Mouse (Mus musculus) stomach, postnatal 0 days (tissue): ENCODE data around the gene Kcnd3. TPM values are rescaled to one million over a fixed set of nuclear protein-coding genes. Genes with fewer than 3 reads are reported as not detected.
A peak's percentile ranks its signal among the peaks of the same experiment; 100 is the strongest.

ENCODE experiments used
- ATAC-seq: fragments of 200-750 bp; cut with Nextera tagmentation; 2 replicates; pipeline ENCODE4 v1.8.0; 2017; ENCODE audit not compliant: low FRiP score, low TSS enrichment
- DNase-seq: peaks from one replicate; pipeline ENCODE4 v3.0.0-alpha.2; 2016; ENCODE audit warnings: low spot score
- H3K27ac ChIP-seq: fragments of 300-500 bp; sonication (generic); replicated peaks from 2 replicates; pipeline ENCODE4 v1.5.1; 2014; ENCODE audit warnings: mild to moderate bottlenecking, control low read depth
- H3K27me3 ChIP-seq: fragments of 300-500 bp; sonication (generic); 2 replicates; pipeline ENCODE4 v1.6.1; 2014; ENCODE audit warnings: low read length; ENCODE audit not compliant: control insufficient read depth, insufficient read depth
- H3K36me3 ChIP-seq: fragments of 300-500 bp; sonication (generic); 2 replicates; pipeline ENCODE4 v1.6.1; 2014; ENCODE audit warnings: low read length, mixed read lengths; ENCODE audit not compliant: control insufficient read depth, insufficient read depth
- H3K4me1 ChIP-seq: fragments of 300-500 bp; sonication (generic); replicated peaks from 2 replicates; pipeline ENCODE4 v1.6.1; 2014; ENCODE audit warnings: antibody characterized with exemption; ENCODE audit not compliant: control insufficient read depth, insufficient read depth
- H3K4me2 ChIP-seq: fragments of 300-500 bp; sonication (generic); replicated peaks from 2 replicates; pipeline ENCODE4 v1.6.1; 2014; ENCODE audit warnings: low read depth, mild to moderate bottlenecking, control low read depth, moderate library complexity
- H3K4me3 ChIP-seq: fragments of 300-500 bp; sonication (generic); 2 replicates; pipeline ENCODE4 v1.5.1; 2014; ENCODE audit warnings: low read depth, low read length, control low read depth
- H3K9ac ChIP-seq: fragments of 300-500 bp; sonication (generic); 2 replicates; pipeline ENCODE4 v1.6.1; 2014; ENCODE audit warnings: mild to moderate bottlenecking, low read length, control low read depth, mixed read lengths
- H3K9me3 ChIP-seq: fragments of 300-500 bp; sonication (generic); 2 replicates; pipeline ENCODE4 v1.6.1; 2016; ENCODE audit warnings: low read length; ENCODE audit not compliant: control insufficient read depth
- CTCF ChIP-seq: IDR thresholded peaks from 2 replicates; pipeline ENCODE4 v1.5.1; 2016; ENCODE audit warnings: antibody characterized with exemption, low read depth, mild to moderate bottlenecking, moderate library complexity
- EP300 ChIP-seq: optimal IDR thresholded peaks from 2 replicates; pipeline ENCODE3; 2016; ENCODE audit warnings: antibody characterized with exemption
- WGBS: fragments of 180-500 bp; shearing (Covaris S2); extraction: QIAGEN DNeasy Blood & Tissue Kit; methylation state at CpG from one replicate; pipeline ENCODE4 v1.1.7; 2014; 5-methylcytosine and 5-hydroxymethylcytosine counted together
- polyA plus RNA-seq: library from polyadenylated mRNA; unstranded; fragments of >200 nt; fragmentation: Nextera tagmentation; extraction: Ambion mirVana; gene quantifications from 2 replicates; pipeline ENCODE4 v1.2.1, GENCODE M21; 2015

Kcnd3 gene
- polyA plus RNA-seq, 1 experiment from 2014 or later: 2.4 TPM

GRCm38 (mm10) chr3:105669776-105670175, 217.6 kb downstream of the Kcnd3 start:
- WGBS: 87% methylated on average over 3 of the region's 3 CpGs
- Histone ChIP-seq H3K27me3 (no peaks in the 10 kb centered on the region), H3K9me3 (no peaks in the 10 kb centered on the region), H3K36me3 (no peaks in the 10 kb centered on the region), H3K27ac (no peak overlapping the region), H3K4me2 (no peak overlapping the region), H3K9ac (no peak overlapping the region), H3K4me1 (no peaks in the 10 kb centered on the region), H3K4me3 (no peak overlapping the region)
- no peak for ATAC-seq
- no peak for DNase-seq
- TF ChIP-seq EP300: no peak

- H3K9me3 ChIP-seq: no peaks in the 10 kb centered on the region
- no peak overlapping the region for H3K4me3 ChIP-seq
- H3K27ac ChIP-seq: no peak overlapping the region
- no peaks in the 10 kb centered on the region for H3K27me3 ChIP-seq
- WGBS: 92% methylated on average over 1 of the region's 1 CpGs
- ATAC-seq (no peak), DNase-seq (no peak)
- H3K36me3 ChIP-seq: no peaks in the 10 kb centered on the region
- no peaks in the 10 kb centered on the region for H3K4me1 ChIP-seq
- TF ChIP-seq EP300 (no peak), CTCF (no peak)
- no peak overlapping the region for H3K4me2 ChIP-seq
- H3K9ac ChIP-seq: no peak overlapping the region
Observed at GRCm38 (mm10) chr3:105670801-105671200, 218.7 kb downstream of the Kcnd3 start.

DNA sequence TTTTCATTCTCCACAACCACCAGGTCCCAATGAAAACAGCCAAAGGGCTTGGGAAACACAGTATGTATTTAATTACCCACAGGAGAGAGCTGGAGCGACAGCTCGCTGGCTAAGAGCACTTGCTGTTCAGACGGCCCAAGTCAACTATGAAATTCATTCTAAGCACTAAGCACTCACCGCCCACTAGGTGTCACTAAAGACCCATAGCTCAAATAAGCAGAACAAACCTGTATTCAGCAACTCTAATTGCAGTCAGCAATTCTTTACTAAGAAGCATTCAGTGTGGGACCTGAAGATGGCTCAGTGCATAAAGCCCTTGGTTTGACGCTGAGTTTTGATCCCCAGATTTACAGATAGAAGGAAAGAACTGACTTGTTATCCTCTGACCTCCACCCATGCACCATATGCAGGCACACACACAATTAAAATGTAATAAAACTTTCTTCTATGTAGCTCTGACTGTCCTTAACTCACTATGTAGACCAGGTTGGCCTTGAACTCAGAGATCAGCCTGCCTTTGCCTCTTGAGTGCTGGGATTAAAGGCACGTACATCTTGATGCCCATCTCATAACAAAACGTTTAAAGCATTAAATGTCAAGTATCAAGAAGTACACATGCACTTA, 222.6 kb downstream of the Kcnd3 start:
- TF ChIP-seq CTCF (peak; percentile 99), EP300 (no peak)
- WGBS: 17% methylated on average over 7 of the region's 7 CpGs
- DNase-seq (peak; percentile 53), ATAC-seq (peak; percentile 66)
- Histone ChIP-seq H3K36me3 (peaks cover 2% of the 10 kb centered on the region; the same call in 1 of the 2 replicates), H3K9ac (no peak overlapping the region), H3K27me3 (no peaks in the 10 kb centered on the region), H3K4me1 (no peaks in the 10 kb centered on the region), H3K4me2 (no peak overlapping the region), H3K9me3 (no peaks in the 10 kb centered on the region), H3K4me3 (no peak overlapping the region), H3K27ac (no peak overlapping the region)

GRCm38 (mm10) chr3:105675932-105676331, 223.8 kb downstream of the Kcnd3 start:
- TF ChIP-seq EP300 (no peak), CTCF (no peak)
- Histone ChIP-seq H3K27me3 (no peaks in the 10 kb centered on the region), H3K27ac (no peak overlapping the region), H3K9me3 (no peaks in the 10 kb centered on the region), H3K4me1 (no peaks in the 10 kb centered on the region), H3K4me2 (no peak overlapping the region), H3K4me3 (no peak overlapping the region), H3K9ac (no peak overlapping the region), H3K36me3 (peaks cover 2% of the 10 kb centered on the region; the same call in 1 of the 2 replicates)
- DNase-seq: no peak
- WGBS: 47% methylated on average over 2 of the region's 2 CpGs
- ATAC-seq: no peak

- TF ChIP-seq EP300 (no peak), CTCF (no peak)
- H3K27me3 ChIP-seq: no peaks in the 10 kb centered on the region
- ATAC-seq: no peak
- H3K4me3 ChIP-seq: no peak overlapping the region
- no peak overlapping the region for H3K9ac ChIP-seq
- H3K9me3 ChIP-seq: no peaks in the 10 kb centered on the region
- H3K4me1 ChIP-seq: no peaks in the 10 kb centered on the region
- no peak overlapping the region for H3K4me2 ChIP-seq
- peaks cover 2% of the 10 kb centered on the region; the same call in 1 of the 2 replicates for H3K36me3 ChIP-seq
- no peak for DNase-seq
- H3K27ac ChIP-seq: no peak overlapping the region
- WGBS: 87% methylated on average over 7 of the region's 7 CpGs
Observed at GRCm38 (mm10) chr3:105680346-105680745, 228.2 kb downstream of the Kcnd3 start.
